Mouse (Mus musculus): ENCODE results near the gene C1rb. TPM values are rescaled to one million over a fixed set of nuclear protein-coding genes. Genes with fewer than 3 reads are reported as not detected.
"Not testable (repeated sequence)": the region's sequence is repeated elsewhere in the genome, so short reads cannot be mapped to it uniquely, and the experiment has no call there.

Gene C1rb
- total and polyA plus RNA-seq, 3 experiments: 1.2 to 1.8 TPM; not detected in 1

- Histone ChIP-seq H3K4me3 (no peak overlapping the region), H3K36me3 (ENCODE audit: control insufficient read depth, insufficient read depth, low read length) (no peaks in the 10 kb centered on the region), H3K4me1 (ENCODE audit: control insufficient read depth, insufficient read depth, low read length) (no peaks in the 10 kb centered on the region), H3K27me3 (ENCODE audit: control insufficient read depth, insufficient read depth, low read length) (no peaks in the 10 kb centered on the region), H3K9ac (ENCODE audit: low read depth, low read length) (no peak overlapping the region), H3K79me2 (replicated peaks; ENCODE audit: control insufficient read depth, insufficient read depth, low read length) (no peaks in the 10 kb centered on the region), H3K27ac (no peak overlapping the region)
- no peak for DNase-seq
- intact Hi-C loops (cut with DNase I): no loop called here
- TF ChIP-seq CTCF (IDR thresholded peaks at IDR 0.05): no peak
- no peak for TF ChIP-seq POLR2A (IDR thresholded peaks at IDR 0.05; ENCODE audit: insufficient read depth, low read depth, low read length)
- no peak for TF ChIP-seq EP300 (IDR thresholded peaks at IDR 0.05; ENCODE audit: insufficient read depth, low read depth, low read length)
These were observed 18.7 kb downstream of the C1rb start for GRCm38 (mm10) chr6:124588771-124589170.

- 71% methylated on average over 4 of the region's 4 CpGs for WGBS
- H3K4me3 ChIP-seq: no peak overlapping the region
- H3K36me3 ChIP-seq (ENCODE audit: control insufficient read depth, insufficient read depth, low read length): no peaks in the 10 kb centered on the region
- no peak overlapping the region for H3K27ac ChIP-seq
- intact Hi-C loops (cut with DNase I): no loop called here
- no peaks in the 10 kb centered on the region for H3K27me3 ChIP-seq (ENCODE audit: control insufficient read depth, insufficient read depth, low read length)
- TF ChIP-seq POLR2A (IDR thresholded peaks at IDR 0.05; ENCODE audit: insufficient read depth, low read depth, low read length) (no peak), CTCF (IDR thresholded peaks at IDR 0.05) (peak; percentile 62)
- H3K4me1 ChIP-seq (ENCODE audit: control insufficient read depth, insufficient read depth, low read length): no peaks in the 10 kb centered on the region
- no peaks in the 10 kb centered on the region for H3K79me2 ChIP-seq (replicated peaks; ENCODE audit: control insufficient read depth, insufficient read depth, low read length)
- peak; percentile 52 to 71 for DNase-seq
- H3K9ac ChIP-seq (ENCODE audit: low read depth, low read length): no peak overlapping the region
These were observed 22.1 kb downstream of the C1rb start for GRCm38 (mm10) chr6:124592186-124592700.

GRCm38 (mm10) chr6:124593121-124593520 lies 23.0 kb downstream of the C1rb start:
- no peak overlapping the region for H3K27ac ChIP-seq
- no peaks in the 10 kb centered on the region for H3K4me1 ChIP-seq (ENCODE audit: control insufficient read depth, insufficient read depth, low read length)
- TF ChIP-seq EP300 (IDR thresholded peaks at IDR 0.05; ENCODE audit: insufficient read depth, low read depth, low read length) (no peak), CTCF (IDR thresholded peaks at IDR 0.05) (no peak), POLR2A (IDR thresholded peaks at IDR 0.05; ENCODE audit: insufficient read depth, low read depth, low read length) (no peak)
- no peaks in the 10 kb centered on the region for H3K36me3 ChIP-seq (ENCODE audit: control insufficient read depth, insufficient read depth, low read length)
- DNase-seq: no peak
- no peak overlapping the region for H3K4me3 ChIP-seq
- H3K79me2 ChIP-seq (replicated peaks; ENCODE audit: control insufficient read depth, insufficient read depth, low read length): no peaks in the 10 kb centered on the region
- intact Hi-C loops (cut with DNase I): no loop called here
- no peaks in the 10 kb centered on the region for H3K27me3 ChIP-seq (ENCODE audit: control insufficient read depth, insufficient read depth, low read length)
- no peak overlapping the region for H3K9ac ChIP-seq (ENCODE audit: low read depth, low read length)
- 87% methylated on average over 8 of the region's 8 CpGs for WGBS

- H3K4me3 ChIP-seq: no peak overlapping the region
- H3K27ac ChIP-seq: no peak overlapping the region
- H3K9ac ChIP-seq (ENCODE audit: low read depth, low read length): no peak overlapping the region
- WGBS: 89% methylated on average over 4 of the region's 4 CpGs
- no peaks in the 10 kb centered on the region for H3K79me2 ChIP-seq (replicated peaks; ENCODE audit: control insufficient read depth, insufficient read depth, low read length)
- DNase-seq: no peak
- TF ChIP-seq POLR2A (IDR thresholded peaks at IDR 0.05; ENCODE audit: insufficient read depth, low read depth, low read length) (no peak), EP300 (IDR thresholded peaks at IDR 0.05; ENCODE audit: insufficient read depth, low read depth, low read length) (no peak), CTCF (IDR thresholded peaks at IDR 0.05) (no peak)
- no peaks in the 10 kb centered on the region for H3K36me3 ChIP-seq (ENCODE audit: control insufficient read depth, insufficient read depth, low read length)
- intact Hi-C loops (cut with DNase I): no loop called here
- H3K4me1 ChIP-seq (ENCODE audit: control insufficient read depth, insufficient read depth, low read length): no peaks in the 10 kb centered on the region
- H3K27me3 ChIP-seq (ENCODE audit: control insufficient read depth, insufficient read depth, low read length): no peaks in the 10 kb centered on the region
These were observed 31.9 kb downstream of the C1rb start for GRCm38 (mm10) chr6:124602031-124602430.

GRCm38 (mm10) chr6:124625612-124626011 lies 55.5 kb downstream of the C1rb start:
- TF ChIP-seq POLR2A (IDR thresholded peaks at IDR 0.05; ENCODE audit: insufficient read depth, low read depth, low read length) (no peak), EP300 (IDR thresholded peaks at IDR 0.05; ENCODE audit: insufficient read depth, low read depth, low read length) (no peak), CTCF (IDR thresholded peaks at IDR 0.05) (no peak)
- no peak for DNase-seq
- whole genome bisulfite sequencing: 78% methylated on average over 13 of the region's 13 CpGs

GRCm38 (mm10) chr6:124626184-124626583 lies 56.1 kb downstream of the C1rb start:
- H3K27me3 ChIP-seq (ENCODE audit: control insufficient read depth, insufficient read depth, low read length); H3K36me3 ChIP-seq (ENCODE audit: control insufficient read depth, insufficient read depth, low read length); H3K27ac ChIP-seq; H3K9ac ChIP-seq (ENCODE audit: low read depth, low read length); H3K4me1 ChIP-seq (ENCODE audit: control insufficient read depth, insufficient read depth, low read length); H3K4me3 ChIP-seq; intact Hi-C loops (cut with DNase I); DNase-seq; H3K79me2 ChIP-seq (replicated peaks; ENCODE audit: control insufficient read depth, insufficient read depth, low read length): not testable (repeated sequence)
- 17% methylated on average over 1 of the region's 1 CpGs for WGBS

More at GRCm38 (mm10) chr6:124625612-124626011, 55.5 kb downstream of the C1rb start:
- Histone ChIP-seq H3K36me3 (ENCODE audit: control insufficient read depth, insufficient read depth, low read length) (no peaks in the 10 kb centered on the region), H3K4me1 (ENCODE audit: control insufficient read depth, insufficient read depth, low read length) (no peaks in the 10 kb centered on the region), H3K27me3 (ENCODE audit: control insufficient read depth, insufficient read depth, low read length) (no peaks in the 10 kb centered on the region), H3K9ac (ENCODE audit: low read depth, low read length) (no peak overlapping the region), H3K79me2 (replicated peaks; ENCODE audit: control insufficient read depth, insufficient read depth, low read length) (no peaks in the 10 kb centered on the region), H3K27ac (no peak overlapping the region), H3K4me3 (no peak overlapping the region)
- intact Hi-C loops (cut with DNase I): no loop called here
